Mouse (Mus musculus): ENCODE measurements around the gene Rpl7l1. TPM values are rescaled to one million over a fixed set of nuclear protein-coding genes. Genes with fewer than 3 reads are reported as not detected.

The Rpl7l1 gene
- polyA plus RNA-seq, 1 experiment = 70.0 TPM

DNA sequence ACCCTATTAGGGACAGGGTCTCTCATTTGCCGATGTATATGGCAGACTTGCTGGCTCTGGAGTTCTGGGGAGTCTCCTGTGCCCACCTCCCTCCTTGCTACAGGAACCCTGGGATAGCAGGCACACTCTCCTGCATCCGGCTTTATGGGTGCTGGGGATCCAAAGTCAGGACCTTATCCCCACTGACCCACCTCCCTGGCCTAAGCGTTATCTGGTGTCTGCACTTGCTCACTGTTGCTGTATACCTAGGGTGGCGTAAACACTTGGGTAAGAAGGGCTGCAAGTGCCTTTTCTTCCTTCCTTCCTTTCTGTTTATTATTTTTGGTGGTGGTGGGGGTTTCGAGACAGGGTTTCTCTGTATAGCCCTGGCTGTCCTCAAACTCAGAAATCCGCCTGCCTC lies 41.2 kb downstream of the Rpl7l1 start:
- no peak for DNase-seq (ENCODE audit: low spot score)

DNA sequence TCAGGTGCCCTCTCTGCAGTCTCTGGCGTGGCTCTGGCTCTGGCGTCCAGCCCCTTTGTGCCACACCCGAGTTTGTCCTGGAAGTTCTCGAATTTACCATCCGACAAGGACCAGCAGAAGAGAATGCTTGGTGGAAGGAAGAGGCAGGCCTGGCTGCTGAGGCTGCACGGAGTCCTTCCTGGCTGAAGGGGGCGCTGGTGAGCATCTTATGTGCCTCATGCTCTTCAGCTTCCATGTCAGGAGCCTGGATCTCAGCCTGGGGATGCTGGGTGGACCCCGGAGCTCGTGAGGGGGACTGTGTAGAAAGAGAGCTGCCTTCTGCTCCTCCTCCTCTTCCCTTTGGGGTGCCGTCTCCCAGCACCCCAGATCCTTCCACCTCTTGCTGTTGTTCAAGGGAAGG lies 46.3 kb downstream of the Rpl7l1 start:
- no peak for DNase-seq (ENCODE audit: low spot score)

DNA sequence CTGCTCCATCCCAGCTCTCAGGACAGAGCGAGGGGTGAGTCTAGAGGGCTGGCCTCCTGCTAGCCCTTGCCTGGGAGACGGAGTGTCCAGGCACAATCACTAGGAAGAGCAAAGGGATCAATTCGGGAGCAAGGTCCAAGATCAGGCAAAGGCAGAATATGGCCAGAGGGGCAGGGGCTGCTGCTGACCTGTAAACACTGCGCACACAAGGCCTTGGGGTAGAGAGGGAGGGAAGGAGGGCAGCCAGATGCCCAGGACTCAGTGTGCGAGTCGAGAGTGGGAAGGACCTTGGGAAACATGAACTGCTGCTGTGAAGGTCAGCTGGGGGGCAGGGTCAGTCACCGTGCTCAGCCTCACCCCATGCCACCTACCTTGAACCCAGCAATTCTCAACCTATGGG lies 47.2 kb downstream of the Rpl7l1 start:
- no peak for DNase-seq (ENCODE audit: low spot score)

DNA sequence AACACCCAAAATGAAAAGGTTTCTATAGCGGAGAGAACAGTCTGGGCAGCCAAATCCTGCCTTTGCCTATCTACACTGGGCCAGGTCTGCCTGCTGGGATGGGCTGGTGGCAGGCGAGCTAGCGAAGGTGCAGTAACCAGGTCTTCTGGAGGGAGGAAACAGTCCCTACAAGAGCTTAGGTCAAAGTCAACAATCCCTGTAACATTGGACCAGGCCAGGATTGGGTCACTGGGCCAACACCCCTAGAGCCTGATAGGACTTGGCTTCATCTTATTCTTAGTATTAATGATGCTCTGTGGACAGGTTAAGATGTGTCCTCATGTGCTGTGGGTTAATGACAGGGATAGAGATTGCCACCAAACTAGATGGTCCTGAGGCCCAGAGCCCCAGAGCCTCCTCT lies 48.4 kb downstream of the Rpl7l1 start:
- DNase-seq (ENCODE audit: low spot score) = no peak

DNA sequence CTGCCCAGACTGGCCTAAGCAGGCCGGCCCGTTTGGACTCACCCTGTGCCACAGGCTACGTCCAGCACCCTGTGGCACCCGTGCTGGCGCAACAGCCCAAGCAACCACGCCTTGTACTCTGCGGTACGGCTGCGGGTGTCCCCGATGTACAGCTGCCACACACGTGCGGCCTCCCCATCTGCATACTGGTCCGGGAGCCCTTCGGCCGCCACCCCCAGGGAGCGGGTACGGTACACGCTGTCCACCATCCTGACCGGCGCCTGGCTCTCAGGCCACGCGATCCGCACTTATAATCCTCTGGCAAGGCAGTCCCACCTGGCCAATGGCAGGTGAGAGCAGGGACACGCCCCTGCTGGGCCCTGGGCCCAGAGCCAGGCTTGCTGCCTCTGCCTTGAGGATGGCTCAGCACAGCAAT lies 53.6 kb downstream of the Rpl7l1 start, which contains the start of gene Gnmt:
Gene Gnmt (minus strand): TSS at position 265 of the 415 bp plus-strand sequence.
- DNase-seq (ENCODE audit: low spot score) = no peak

DNA sequence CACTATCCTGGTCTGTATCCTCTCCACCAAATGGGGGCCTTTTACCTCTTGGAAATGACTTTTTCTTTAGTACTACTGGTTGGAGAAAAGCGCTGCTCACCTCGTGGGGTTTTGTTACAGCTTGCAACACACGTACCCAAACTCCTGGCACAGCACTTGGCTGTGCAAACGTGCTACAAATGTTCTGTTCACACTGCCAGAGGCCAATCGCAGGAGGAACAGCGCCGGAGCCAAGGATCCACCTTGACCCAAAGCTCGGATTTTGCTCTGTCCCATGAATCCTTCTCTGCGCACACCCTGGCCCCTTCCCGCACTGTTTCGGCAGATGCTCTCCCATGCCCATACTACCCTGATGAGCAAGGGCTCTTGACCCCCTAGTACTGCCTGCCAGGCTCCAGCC lies 54.0 kb downstream of the Rpl7l1 start:
- DNase-seq (ENCODE audit: low spot score) = no peak

DNA sequence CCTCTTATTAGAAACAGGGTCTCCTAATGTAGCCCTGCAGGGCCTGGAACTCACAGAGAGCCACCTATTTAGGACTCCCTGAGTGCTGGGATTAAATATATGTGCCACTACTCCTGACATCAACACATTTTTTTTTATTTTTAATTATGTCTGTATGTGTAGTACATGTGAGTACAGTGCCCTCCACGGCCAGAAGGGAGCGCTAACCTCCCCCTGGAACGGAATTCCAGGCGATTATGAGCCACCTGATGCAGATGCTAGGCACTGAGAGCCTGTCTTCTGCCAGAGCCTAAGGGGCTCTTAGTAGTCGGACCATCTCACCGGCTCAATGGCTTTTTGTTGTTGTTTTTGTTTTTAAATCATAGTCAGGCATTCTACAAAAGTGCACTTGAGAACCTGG lies 54.5 kb downstream of the Rpl7l1 start:
- no peak for DNase-seq (ENCODE audit: low spot score)

DNA sequence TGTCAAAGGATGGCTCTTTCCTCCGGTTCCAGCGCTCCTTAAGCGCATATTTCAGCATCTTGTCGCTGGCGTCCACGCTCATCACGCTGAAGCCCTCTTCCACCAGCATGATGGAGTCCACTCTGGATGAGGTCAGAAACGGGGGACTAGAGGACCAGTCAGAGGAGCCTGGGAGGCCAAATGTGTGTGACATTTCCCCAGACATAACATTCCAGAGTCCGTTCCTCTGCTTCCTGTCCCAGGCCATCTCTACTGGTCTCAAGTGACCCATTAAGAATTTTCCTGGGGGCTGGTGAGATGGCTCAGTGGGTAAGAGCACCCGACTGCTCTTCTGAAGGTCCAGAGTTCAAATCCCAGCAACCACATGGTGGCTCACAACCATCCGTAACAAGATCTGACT lies 55.2 kb downstream of the Rpl7l1 start:
- DNase-seq (ENCODE audit: low spot score) = no peak

DNA sequence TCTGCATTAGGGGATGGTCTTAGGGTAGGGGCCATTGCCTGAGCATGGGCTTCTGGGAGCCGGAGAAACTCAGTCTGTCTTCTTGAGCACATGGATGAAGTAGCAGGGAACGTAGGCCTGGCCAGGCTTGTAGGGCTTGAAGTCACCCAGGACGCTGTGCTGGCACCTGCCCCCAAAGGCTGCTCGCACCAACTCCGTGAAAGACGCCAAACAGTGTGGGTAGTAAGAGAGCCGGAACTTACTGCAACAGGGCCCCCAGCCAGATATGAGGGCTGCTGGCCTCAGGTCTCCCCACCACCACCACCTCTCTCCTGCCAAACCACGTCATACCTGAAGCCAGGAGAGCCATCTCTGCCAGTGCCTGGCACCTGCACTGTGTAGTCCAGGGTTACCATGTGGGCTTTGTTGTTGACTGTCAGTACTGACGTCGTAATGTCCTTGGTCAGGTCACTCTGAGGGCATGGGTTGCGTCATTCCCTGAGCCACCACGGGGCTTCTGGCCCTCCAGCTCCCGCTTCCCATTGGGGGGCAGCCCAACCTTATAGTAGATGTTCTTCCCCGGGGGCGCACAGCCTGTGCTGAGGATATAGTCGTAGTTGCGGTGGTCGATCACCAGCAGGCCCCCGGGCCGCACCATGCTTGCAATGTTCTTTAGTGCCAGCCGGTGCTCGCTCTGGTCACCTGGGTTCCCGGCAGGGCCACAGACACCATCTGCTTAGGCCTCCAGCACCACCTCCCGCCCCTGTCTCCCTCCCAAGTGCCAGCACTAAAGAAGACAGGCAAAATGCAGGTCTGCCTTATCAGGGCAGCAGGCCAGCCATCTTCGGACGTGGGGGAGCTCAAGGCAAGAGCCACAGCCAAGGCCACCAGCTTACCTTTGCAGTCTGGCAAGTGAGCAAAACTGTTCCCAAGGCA lies 56.5 kb downstream of the Rpl7l1 start:
- DNase-seq (ENCODE audit: low spot score) = no peak

DNA sequence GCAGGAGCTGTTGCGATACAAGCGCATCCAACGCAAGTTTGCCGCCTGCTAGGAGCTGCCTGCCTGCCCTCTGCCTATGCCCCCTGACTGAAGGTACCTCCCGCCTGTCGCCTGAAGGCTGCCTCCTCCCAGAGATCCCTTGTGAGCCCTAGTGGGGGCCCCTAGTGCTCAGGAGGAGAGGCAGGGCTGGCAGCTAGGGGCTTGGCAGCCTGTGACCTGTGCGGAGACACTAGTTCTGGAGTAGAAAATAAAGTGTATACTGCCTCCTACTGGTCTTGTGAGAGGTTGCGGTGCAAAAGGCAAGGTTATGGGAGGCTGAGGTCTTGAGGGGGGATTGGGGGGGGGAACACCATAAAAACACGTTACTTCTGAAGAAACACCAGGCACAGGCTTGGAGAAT lies 57.2 kb downstream of the Rpl7l1 start:
- no peak for DNase-seq (ENCODE audit: low spot score)

DNA sequence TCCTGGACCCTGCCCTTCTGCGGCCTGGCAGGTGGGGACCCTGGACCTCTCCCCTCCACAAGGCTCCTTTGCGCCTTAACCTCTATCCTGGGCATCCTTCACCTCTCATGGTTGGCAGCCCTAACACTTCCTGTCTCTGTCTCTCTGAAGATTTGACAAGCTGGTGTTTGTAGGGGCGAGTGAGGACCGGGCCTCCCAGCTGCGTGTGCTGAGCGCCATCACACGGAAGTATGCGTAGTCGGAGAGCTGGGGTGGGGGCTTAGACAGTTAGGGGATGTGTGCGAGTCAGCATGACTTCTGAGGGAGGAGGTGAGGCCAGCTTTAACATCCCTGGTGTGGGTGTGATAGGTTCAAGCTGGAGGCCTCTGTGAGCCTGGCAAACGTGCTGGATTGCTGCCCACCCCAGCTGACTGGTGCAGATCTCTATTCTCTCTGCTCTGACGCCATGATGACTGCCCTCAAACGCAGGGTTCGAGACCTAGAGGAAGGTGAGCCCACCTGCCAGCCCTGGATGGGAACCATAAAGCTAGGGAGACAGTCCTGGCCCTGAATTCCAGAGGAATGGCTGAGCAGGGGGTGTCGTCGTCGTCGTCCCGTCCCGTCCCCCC lies 57.9 kb downstream of the Rpl7l1 start:
- DNase-seq (ENCODE audit: low spot score) = no peak

Other genes with a start within 250 kb of the Rpl7l1 start
- gene Cul9, start 236.3 kb downstream of the Rpl7l1 start, polyA plus RNA-seq (2012; rRNA removed) = 22.9 and 29.3 TPM in 2 replicates
- 122 and 145 TPM in 2 replicates for gene Srf, start 226.5 kb downstream of the Rpl7l1 start, polyA plus RNA-seq (2012; rRNA removed)
- gene Ptk7, start 153.2 kb downstream of the Rpl7l1 start, polyA plus RNA-seq (2012; rRNA removed) = 14.9 and 21.1 TPM in 2 replicates
- 16.5 and 21.6 TPM in 2 replicates for gene Klc4, start 136.7 kb downstream of the Rpl7l1 start, polyA plus RNA-seq (2012; rRNA removed)
- gene Mrpl2, start 136.4 kb downstream of the Rpl7l1 start, polyA plus RNA-seq (2012; rRNA removed) = 49.8 and 54.6 TPM in 2 replicates
- gene Cul7, start 132.3 kb downstream of the Rpl7l1 start, polyA plus RNA-seq (2012; rRNA removed) = 23.5 and 29.9 TPM in 2 replicates
- 37.1 and 44.6 TPM in 2 replicates for gene Rrp36, start 108.3 kb downstream of the Rpl7l1 start, polyA plus RNA-seq (2012; rRNA removed)
- gene Mea1, start 103.9 kb downstream of the Rpl7l1 start, polyA plus RNA-seq (2012; rRNA removed) = 99.0 and 106 TPM in 2 replicates
- 56.6 and 59.4 TPM in 2 replicates for gene Klhdc3, start 101.8 kb downstream of the Rpl7l1 start, polyA plus RNA-seq (2012; rRNA removed)
- gene Ppp2r5d, start 77.6 kb downstream of the Rpl7l1 start, polyA plus RNA-seq (2012; rRNA removed) = 42.6 and 46.2 TPM in 2 replicates
- 30.1 and 34.3 TPM in 2 replicates for gene Pex6, start 71.2 kb downstream of the Rpl7l1 start, polyA plus RNA-seq (2012; rRNA removed)
- gene Gnmt, start 53.5 kb downstream of the Rpl7l1 start, polyA plus RNA-seq (2012; rRNA removed) = 0.78 and 1.2 TPM in 2 replicates
- gene Cnpy3, start 30.5 kb downstream of the Rpl7l1 start, polyA plus RNA-seq (2012; rRNA removed) = 64.3 and 66.7 TPM in 2 replicates
- 0.06 TPM in 1 of 2 replicates, not detected in the other for gene Ptcra, start 19.0 kb downstream of the Rpl7l1 start, polyA plus RNA-seq (2012; rRNA removed)
- gene 2310039H08Rik, start 10.0 kb downstream of the Rpl7l1 start, polyA plus RNA-seq (2012; rRNA removed) = 38.8 and 48.8 TPM in 2 replicates
- gene Bicral, start 75.8 kb upstream of the Rpl7l1 start, polyA plus RNA-seq (2012; rRNA removed) = 9.1 and 15.2 TPM in 2 replicates
- 20.3 and 21.5 TPM in 2 replicates for gene Tbcc, start 108.0 kb upstream of the Rpl7l1 start, polyA plus RNA-seq (2012; rRNA removed)
- gene Prph2, start 127.8 kb upstream of the Rpl7l1 start, polyA plus RNA-seq (2012; rRNA removed) = not detected in 2 replicates
- 33.4 and 39.2 TPM in 2 replicates for gene Ubr2, start 227.9 kb upstream of the Rpl7l1 start, polyA plus RNA-seq (2012; rRNA removed)

Measured in urinary bladder, adult 2 months (tissue).